Mouse (Mus musculus): ENCODE results near the gene Psmb7. TPM values are rescaled to one million over a fixed set of nuclear protein-coding genes. Genes with fewer than 3 reads are reported as not detected.

Psmb7 gene
- total RNA-seq, 2 experiments from 2014 or later = 193 to 196 TPM

DNA sequence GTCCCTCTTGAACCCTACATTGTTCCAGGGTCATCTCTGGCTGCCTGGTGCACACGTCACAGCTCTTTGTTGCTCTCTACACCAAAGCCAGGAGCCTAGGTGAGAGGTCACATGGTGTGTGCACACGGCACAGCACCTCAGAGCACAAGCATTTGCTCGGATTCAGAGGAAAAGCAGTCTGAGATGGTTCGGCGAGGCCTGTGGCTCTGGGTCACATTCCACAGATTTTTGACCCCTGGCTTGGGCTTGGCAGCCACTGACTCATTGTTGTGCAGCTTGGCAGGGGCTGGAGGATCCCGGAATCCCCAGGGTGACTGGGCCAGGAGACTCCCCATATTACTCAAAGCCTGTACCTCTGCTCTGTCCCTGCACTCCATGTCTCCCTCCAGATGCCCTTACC is 97.7 kb downstream of the Psmb7 start:
- no peak for DNase-seq (ENCODE audit: low spot score in 2 of 2)

DNA sequence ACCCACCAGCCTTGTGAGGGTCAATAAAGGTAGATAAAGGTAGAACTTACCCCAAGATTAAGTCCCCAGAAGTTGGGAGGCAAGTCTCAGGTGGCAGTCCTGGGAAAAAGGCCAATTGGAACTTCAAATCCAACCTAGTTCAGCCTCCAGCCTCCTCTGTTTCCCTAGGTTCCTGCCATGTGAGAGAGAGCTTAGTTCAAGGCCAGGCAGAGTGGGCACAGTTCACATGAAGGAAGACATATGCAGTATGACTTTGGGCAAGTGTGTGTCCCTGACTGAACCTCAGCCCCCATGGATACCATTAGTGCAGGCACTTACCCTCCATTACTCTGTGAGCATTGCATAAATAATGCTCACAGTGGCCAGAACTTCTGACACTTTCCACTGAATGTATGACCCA is 98.2 kb downstream of the Psmb7 start:
- no peak for DNase-seq (ENCODE audit: low spot score in 2 of 2)

DNA sequence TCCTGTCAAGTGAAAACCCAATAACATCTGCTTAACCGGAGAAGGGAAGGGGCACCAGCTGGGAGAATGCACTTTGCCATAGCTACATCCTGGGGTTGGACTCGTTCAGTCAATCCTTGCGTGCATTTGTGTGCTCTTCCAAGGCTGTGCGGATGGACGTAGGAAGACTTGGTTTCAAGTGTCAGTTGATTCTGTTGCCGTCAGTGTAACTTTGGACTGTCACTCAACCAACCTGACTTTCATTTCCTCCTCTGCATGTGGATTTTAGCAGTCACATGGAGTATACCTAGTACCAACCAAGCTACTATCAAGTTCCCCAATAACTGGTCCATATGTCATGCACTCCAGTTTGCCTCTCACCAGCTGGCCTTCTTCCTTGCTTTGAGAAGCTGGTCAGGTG is 98.9 kb downstream of the Psmb7 start:
- no peak for DNase-seq (ENCODE audit: low spot score in 2 of 2)

DNA sequence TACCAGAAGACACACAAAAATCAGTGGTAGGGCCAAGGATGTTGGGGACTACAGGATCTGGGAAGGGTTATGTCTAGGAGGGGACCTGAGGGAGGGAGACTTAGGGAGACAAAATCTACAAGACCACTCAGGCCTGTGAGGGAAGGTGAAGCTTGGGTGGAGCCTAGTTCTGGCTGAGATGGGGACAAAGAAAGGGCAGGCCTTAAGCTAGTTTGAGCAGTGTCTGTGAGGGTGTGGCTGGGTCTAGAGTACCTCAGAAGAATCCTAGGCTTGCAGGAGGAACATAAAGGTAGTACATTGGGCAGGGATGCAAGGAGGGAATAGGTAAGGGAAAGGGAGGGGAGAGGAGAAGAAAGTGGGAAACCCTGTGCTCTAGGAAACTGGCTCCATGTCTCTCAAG is 99.5 kb downstream of the Psmb7 start:
- DNase-seq (ENCODE audit: low spot score in 2 of 2) = no peak

DNA sequence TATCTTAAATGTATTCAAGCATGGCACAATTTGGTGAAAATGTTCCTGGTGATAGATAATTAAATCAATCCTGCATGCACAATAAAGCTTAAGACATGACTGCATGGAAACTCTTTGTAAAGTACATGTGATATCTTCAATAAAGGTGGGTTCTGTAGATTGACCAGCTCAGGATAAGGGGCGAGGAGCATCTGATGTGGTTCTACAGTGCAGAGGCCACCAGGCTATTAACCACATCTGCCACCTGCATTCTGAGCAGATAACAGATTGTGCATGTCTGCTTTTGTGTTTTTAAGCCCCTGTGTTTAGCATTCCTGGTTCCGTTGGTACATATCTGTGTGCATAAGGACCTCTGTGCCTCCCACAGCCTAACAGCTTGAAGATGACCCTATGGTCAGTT is 100.7 kb downstream of the Psmb7 start:
- DNase-seq (ENCODE audit: low spot score in 2 of 2) = no peak

DNA sequence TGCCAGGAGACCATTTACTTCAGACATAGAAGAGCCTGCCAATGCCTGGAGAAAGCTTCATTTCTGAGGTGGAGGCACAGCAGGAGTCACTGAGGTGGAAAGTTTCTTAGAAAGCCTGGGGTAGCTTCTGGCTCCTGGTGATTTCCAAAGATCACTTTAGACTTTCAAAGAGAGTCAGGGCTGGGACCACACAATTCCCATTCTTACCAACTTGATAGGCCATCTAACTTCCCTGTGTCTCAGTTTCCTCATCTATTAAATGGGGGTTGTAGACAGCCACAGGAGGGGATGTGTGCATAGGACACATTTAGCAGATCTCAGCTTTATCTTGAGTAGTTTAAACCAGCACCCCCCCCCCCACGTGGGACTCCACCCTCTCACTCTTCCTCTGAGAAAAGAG is 101.5 kb downstream of the Psmb7 start:
- no peak for DNase-seq (ENCODE audit: low spot score in 2 of 2)

DNA sequence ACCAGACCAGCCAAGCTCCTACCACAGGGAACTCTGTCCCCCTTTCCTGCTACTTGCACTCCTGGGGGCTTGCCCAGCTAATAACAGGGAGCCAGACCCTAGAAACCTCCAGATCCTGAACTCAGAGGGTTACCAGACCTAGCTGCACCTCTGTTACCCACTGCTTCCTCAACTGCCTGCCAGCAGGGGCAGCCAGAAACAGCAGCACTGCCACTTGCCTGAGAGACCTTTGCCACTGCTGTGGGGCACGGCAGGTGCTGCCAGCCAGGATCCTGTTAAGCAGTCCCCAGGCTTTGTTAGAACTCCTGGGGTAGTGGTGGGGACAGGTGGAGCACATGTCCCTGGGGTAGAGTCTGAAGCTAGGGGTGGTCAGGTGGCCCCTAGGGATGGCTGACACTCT is 102.3 kb downstream of the Psmb7 start:
- DNase-seq (ENCODE audit: low spot score in 2 of 2) = no peak

DNA sequence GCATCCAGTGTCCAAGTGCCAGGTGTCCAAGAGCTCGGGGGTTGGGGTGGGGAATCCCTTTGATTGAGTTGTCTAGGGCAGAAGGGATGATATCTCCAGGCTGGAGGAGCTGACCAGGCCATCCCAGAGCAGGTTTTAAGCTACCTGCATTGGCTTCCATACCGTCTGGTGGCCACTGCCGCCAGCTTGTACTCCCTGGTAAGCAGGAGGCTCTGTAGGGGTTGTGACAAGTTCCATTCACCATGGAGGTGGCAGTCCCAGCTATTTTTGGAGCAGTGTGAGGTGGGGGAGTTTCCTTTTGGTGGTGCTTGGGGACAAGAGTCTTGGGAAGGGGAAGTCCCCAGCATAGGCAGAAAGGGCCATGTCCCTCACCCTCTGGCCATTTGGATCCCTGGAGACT is 102.8 kb downstream of the Psmb7 start:
- no peak for DNase-seq (ENCODE audit: low spot score in 2 of 2)

DNA sequence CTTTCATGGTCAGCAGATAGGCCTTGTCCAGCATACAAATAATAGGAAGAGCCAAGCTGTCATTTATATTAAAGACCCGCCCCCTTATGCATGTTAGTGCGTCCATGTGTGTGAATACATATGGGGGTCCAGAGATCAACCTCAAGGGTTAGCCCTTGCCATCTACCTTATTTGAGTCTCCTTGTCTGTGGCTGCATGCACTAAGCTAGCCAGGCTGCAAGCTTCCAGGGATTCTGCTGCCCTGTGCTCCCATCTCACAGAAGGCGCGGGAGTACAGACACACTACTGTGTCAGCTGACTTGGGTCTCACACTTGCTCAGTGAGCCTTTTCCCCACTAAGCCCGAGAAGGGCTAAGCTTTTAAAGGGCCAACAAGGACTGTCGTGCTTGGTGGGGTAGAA is 103.2 kb downstream of the Psmb7 start:
- no peak for DNase-seq (ENCODE audit: low spot score in 2 of 2)

DNA sequence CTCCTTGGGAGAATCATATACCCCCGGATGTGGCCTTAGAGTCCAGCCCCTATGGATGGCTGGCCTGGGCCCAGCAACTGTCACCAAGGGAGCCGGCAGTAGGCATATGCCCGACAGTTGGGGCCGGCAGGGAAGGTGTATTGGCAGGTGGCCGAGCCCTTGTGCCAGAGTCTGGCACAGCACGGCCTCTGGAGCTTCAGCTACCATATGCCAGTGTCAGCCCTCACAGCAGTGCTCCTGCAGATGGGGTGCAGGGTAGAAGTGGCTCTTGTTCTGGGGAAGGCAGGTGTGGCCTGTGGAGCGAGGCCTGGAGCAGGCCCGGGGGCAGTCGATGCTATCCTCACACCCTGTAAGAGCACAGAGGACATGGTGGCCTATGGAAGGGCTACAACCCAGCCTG is 104.2 kb downstream of the Psmb7 start:
- DNase-seq (ENCODE audit: low spot score in 2 of 2) = no peak

Small RNA genes within 50 kb of the gene (microRNA-seq; reads per million reads assigned to microRNA genes)
- 0 reads per million in 2 experiments for gene Gm27634

Other genes with a start within 250 kb of the Psmb7 start
- 10 to 100 TPM; 42.5 to 46.0 TPM for gene Nek6, start 132.4 kb downstream of the Psmb7 start, total RNA-seq (2021)
- not detected for gene Nr5a1, start 70.5 kb upstream of the Psmb7 start, total RNA-seq (2021)